Mouse (Mus musculus) brain, adult 10 weeks (tissue): ENCODE results near the gene Prrc2a. TPM values are rescaled to one million over a fixed set of nuclear protein-coding genes. Genes with fewer than 3 reads are reported as not detected.

Source experiments
- polyA plus RNA-seq: library from polyadenylated mRNA; stranded (reverse); fragments of 350-450 nt; fragmentation: Illumina TruSeq; extraction: RNeasy Lipid Tissue Mini Kit (QIAGEN cat#74804); gene quantifications from one replicate; pipeline ENCODE4 v1.2.3, GENCODE M21; 2015; ENCODE audit warnings: low read depth, low replicate concordance

The Prrc2a gene
- polyA plus RNA-seq, 1 experiment from 2014 or later, result 185 TPM

Other genes starting within 250 kb of the Prrc2a start
- 51.2 TPM for gene Neu1, start 233.6 kb downstream of the Prrc2a start, polyA plus RNA-seq
- 8.3 TPM for gene Hspa1b, start 205.7 kb downstream of the Prrc2a start, polyA plus RNA-seq
- not detected for gene Gm20481, start 195.0 kb downstream of the Prrc2a start, polyA plus RNA-seq
- gene Hspa1a, start 192.7 kb downstream of the Prrc2a start, polyA plus RNA-seq, result 8.4 TPM
- 0.36 TPM for gene Hspa1l, start 192.2 kb downstream of the Prrc2a start, polyA plus RNA-seq
- 26.4 TPM for gene Lsm2, start 183.0 kb downstream of the Prrc2a start, polyA plus RNA-seq
- 22.8 TPM for gene Vars, start 163.9 kb downstream of the Prrc2a start, polyA plus RNA-seq
- 0.71 TPM for gene Vwa7, start 148.3 kb downstream of the Prrc2a start, polyA plus RNA-seq
- not detected for gene Sapcd1, start 136.9 kb downstream of the Prrc2a start, polyA plus RNA-seq
- gene Msh5, start 118.2 kb downstream of the Prrc2a start, polyA plus RNA-seq, result 0.67 TPM
- gene Clic1, start 114.9 kb downstream of the Prrc2a start, polyA plus RNA-seq, result 22.1 TPM
- 19.3 TPM for gene Ddah2, start 105.9 kb downstream of the Prrc2a start, polyA plus RNA-seq
- gene Ly6g6c, start 99.5 kb downstream of the Prrc2a start, polyA plus RNA-seq, result not detected
- gene Mpig6b, start 98.7 kb downstream of the Prrc2a start, polyA plus RNA-seq, result not detected
- gene Ly6g6e, start 88.0 kb downstream of the Prrc2a start, polyA plus RNA-seq, result 5.5 TPM
- 1.8 TPM for gene Ly6g6d, start 86.8 kb downstream of the Prrc2a start, polyA plus RNA-seq
- gene Ly6g6f, start 79.3 kb downstream of the Prrc2a start, polyA plus RNA-seq, result 0.70 TPM
- 106 TPM for gene Abhd16a, start 75.6 kb downstream of the Prrc2a start, polyA plus RNA-seq
- not detected for gene Ly6g5c, start 56.6 kb downstream of the Prrc2a start, polyA plus RNA-seq
- gene Ly6g5b, start 49.5 kb downstream of the Prrc2a start, polyA plus RNA-seq, result not detected
- 24.9 TPM for gene Gpank1, start 43.4 kb downstream of the Prrc2a start, polyA plus RNA-seq
- 221 TPM for gene Csnk2b, start 42.8 kb downstream of the Prrc2a start, polyA plus RNA-seq
- 18.0 TPM for gene D17H6S53E, start 38.5 kb downstream of the Prrc2a start, polyA plus RNA-seq
- gene Apom, start 32.8 kb downstream of the Prrc2a start, polyA plus RNA-seq, result not detected
- gene Bag6, start 29.7 kb downstream of the Prrc2a start, polyA plus RNA-seq, result 159 TPM
- gene Aif1, start 11.2 kb upstream of the Prrc2a start, polyA plus RNA-seq, result 19.0 TPM
- gene Lst1, start 23.5 kb upstream of the Prrc2a start, polyA plus RNA-seq, result 9.3 TPM
- 0.55 TPM for gene Ltb, start 29.5 kb upstream of the Prrc2a start, polyA plus RNA-seq
- gene Tnf, start 37.1 kb upstream of the Prrc2a start, polyA plus RNA-seq, result not detected
- not detected for gene Lta, start 40.5 kb upstream of the Prrc2a start, polyA plus RNA-seq
- not detected for gene Gm16181, start 55.9 kb upstream of the Prrc2a start, polyA plus RNA-seq
- gene Atp6v1g2, start 68.8 kb upstream of the Prrc2a start, polyA plus RNA-seq, result 711 TPM
- gene Nfkbil1, start 70.9 kb upstream of the Prrc2a start, polyA plus RNA-seq, result 11.4 TPM
- gene Ddx39b, start 76.8 kb upstream of the Prrc2a start, polyA plus RNA-seq, result 206 TPM
- 50.0 TPM for gene H2-D1, start 97.8 kb upstream of the Prrc2a start, polyA plus RNA-seq
- gene H2-Q1, start 155.5 kb upstream of the Prrc2a start, polyA plus RNA-seq, result 0.45 TPM
- gene H2-Q2, start 177.3 kb upstream of the Prrc2a start, polyA plus RNA-seq, result 2.0 TPM
- gene H2-Q4, start 214.7 kb upstream of the Prrc2a start, polyA plus RNA-seq, result 4.1 TPM